Mouse (Mus musculus) lung, postnatal 36 days (tissue): Measurements from ENCODE around the gene Myo15.
"Not testable (repeated sequence)": the region's sequence is repeated elsewhere in the genome, so short reads cannot be mapped to it uniquely, and the experiment has no call there.

ENCODE experiments used
- DNase-seq: peaks from one replicate; pipeline ENCODE4 v3.0.0; 2022; ENCODE audit warnings: mixed read lengths

Gene Myo15

DNA sequence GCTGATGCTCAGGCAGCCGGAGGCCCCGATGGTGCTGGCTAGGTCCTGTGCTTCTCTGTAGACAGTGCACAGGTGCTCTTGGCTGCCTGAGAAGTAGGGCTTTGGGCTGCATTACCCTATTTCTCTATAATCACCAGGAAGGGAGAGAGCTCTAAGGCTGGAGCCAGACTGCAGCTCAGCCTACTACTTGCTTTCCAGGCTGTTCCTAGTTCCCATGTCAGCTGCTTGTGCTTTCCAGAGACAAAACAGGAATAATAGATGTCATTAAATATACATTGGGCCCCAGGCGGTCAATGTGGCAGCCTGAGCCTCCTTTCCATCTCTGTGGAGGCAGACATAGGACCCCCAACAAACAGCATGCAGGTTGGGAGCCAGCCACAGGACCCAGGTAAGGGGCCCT is at the start of gene Myo15:
Myo15 (plus strand) TSS at position 301 of the 400 bp plus-strand sequence.
- DNase-seq = no peak

DNA sequence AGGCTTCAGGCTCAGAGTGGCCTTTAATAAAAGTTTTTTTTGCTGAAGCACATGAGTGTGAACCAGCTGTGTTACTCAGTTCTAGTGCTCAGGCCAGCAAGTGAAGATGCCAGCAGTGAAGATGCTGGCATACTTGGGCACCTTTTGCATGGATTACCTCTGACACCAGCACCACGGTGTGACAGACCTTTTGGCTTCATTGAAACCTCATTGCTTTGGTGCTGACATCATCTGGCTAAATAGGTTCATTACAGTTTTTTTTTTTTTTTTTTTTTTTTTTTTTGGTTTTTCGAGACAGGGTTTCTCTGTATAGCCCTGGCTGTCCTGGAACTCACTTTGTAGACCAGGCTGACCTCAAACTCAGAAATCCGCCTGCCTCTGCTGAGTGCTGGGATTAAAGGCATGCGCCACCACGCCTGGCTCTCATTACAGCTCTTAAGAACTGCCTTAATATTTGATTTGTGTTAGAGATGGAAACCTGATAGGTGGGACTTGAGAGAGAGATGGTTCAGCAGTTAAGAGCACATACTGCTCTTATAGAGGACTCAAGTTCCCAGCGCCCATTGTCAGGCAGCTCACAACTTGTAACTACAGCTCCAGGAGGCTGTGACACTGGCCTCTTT is 47.0 kb upstream of the Myo15 start:
- peak; percentile 15 for DNase-seq

DNA sequence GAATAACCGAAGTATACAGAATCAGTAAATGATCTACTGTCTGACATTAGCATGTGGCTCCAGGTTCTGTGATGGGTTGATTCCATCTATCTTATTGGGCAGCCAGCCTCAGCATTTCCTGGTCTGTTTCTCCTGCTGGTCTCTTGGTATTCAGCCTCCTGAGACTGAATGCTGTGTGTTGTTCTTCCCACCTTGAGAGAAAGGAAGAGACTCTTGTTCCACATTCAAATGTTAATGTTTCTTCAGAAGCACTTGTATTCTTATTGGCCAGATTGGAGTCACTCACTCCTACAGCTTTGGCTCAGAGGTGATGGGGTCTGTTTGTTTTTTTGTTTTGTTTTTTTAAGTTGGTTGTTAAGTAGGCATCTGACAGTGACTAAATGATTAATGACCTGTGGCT is 46.1 kb upstream of the Myo15 start:
- DNase-seq = no peak

DNA sequence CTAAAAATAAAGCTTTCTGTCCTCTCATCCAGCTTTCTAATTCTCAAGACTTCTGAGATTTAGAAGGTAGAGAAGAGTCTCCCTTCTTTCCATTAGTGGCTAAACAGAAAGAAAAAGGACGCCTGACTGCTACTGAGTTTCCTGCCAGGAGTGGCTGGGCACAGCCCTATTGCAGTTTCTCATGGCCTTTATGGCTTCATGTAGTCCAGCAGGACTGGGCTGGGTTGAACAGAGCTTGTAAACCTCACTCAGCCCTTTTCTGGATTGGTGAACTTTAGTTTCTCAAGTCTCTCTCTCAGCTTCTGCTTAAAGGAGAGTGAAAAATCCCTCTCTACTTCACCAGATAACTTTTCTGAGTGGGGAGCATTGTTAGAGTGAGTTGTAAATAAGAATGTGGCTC is 42.7 kb upstream of the Myo15 start:
- DNase-seq = no peak

DNA sequence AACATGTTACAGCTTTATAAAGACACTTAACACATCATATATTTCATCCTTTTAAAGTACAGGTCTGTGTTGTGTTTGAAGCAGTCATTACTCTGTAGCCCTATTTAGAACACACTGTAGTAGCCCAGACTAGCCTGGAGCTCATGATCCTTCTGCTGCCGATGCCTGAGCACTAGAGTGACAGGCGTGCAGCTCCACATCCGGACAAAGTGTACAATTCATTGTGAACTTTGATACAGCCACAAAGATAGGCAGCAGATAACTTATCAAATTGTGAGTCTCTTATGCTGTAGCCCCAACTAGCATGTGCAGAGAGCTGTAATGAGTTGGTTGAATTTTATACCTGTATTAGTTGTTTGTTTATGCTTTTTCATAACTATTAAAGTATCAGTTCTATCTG is 41.5 kb upstream of the Myo15 start:
- no peak for DNase-seq

DNA sequence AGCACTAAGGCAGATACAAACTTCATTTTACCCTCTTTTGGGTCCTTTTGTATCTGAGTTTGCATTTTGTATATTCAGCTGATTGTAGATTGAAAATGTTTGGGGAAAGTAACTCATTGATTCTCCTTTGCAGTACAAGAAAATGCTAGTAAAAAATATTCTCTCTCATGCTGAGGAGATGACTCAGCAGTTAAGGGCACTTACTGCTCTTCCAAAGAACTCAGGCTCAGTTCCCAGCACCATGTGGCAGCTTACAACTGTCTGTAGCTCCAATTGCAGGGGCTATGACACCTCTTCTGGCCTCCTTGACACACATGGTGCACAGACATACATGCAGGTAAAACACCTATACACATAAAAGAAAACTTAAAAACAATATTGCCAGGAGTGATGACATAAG is 35.6 kb upstream of the Myo15 start:
- DNase-seq = no peak

DNA sequence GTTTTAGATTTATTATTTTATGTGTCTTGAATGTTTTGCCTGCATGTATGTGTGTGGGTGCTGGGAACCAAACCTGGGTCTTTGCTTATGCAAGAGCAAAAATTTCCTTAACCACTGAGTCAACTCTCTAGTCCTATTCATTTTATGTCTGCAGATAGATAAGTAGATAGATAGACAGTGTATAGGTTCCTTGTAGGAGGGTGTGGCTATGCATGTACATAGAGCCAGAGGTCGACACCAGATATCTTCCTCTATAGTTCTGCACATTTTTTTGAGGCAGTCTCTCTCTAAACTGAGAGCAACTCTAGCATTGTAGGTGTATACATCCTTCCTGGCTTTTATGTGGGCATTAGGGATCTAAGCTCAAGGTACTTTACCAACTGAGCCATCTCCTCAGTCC is 34.0 kb upstream of the Myo15 start:
- DNase-seq = no peak

DNA sequence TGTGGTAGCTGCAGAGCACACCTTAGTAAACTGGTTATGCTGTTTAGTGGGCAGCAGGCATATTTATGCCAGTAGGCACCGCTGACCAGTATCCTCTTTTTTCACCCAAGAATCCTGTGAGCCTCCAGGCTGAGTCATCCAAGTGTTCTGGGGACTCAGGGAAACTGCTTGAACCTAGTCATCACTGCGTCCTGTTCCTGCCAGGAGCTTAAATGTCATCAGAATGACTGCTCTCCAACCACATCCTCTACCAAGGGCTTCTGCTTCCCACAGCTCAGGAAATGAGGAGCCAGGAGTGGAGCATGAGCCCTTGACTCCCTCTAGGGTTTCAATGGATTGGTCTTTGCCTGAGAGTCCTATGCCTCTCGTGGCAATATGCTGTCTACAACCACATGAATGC is 32.5 kb upstream of the Myo15 start:
- no peak for DNase-seq

DNA sequence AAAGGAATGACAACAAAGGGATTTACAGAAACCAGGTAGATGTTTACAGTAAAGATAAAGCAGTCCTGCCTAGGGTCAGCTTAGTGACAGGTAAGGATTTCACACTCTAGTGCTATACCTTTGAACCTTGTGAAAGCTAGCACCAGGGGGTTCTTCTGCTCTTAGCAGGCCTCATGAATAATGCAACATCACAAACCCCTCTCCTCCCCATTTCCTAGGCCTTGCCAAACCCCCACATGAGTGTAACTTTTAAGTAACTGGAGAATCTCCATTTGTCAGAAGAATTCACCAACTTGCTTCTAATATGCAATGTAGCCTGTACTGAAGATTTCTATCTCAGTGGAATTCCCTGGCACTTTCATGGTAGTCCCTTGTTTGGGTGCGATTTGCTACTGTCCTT is 29.5 kb upstream of the Myo15 start:
- DNase-seq = not testable (repeated sequence)

DNA sequence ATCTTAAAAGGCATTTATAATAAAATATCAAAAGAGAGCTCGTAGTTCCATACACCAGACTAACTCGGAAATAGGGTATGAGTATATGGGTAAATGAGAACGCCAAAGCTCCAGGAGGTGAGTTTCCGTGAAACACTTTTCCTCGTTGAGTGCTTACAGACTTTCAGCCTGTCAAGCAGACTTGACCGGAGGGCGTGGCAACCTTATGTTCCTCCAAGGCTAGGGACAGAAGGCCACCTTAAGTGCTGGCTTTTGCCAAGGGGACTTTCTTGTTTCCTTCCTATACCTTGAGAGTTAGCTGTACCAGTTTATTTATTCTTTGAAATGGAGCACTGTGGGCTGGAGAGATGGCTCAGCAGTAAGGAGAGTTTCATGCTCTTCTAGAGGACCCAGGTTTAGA is 29.0 kb upstream of the Myo15 start:
- peak; percentile 56 for DNase-seq

DNA sequence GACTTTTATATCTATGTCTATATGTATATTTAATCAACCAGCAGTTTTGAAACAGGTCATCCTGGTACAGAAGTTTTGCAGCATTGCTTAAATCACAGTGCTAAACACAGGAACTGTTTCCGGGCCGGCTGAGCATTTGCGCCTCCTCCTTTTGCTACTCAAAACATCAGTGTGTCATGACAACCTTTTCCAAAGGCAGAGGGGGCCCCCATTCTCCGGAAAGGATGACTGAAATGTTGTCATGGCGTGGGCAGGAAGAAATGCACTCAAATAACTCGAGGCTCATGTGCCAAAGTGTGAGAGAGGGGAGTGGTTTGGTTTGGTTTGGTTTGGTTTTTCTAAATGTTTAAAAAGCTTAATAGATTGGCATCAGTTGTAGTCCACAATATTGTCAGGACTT is 26.2 kb upstream of the Myo15 start:
- DNase-seq = no peak

DNA sequence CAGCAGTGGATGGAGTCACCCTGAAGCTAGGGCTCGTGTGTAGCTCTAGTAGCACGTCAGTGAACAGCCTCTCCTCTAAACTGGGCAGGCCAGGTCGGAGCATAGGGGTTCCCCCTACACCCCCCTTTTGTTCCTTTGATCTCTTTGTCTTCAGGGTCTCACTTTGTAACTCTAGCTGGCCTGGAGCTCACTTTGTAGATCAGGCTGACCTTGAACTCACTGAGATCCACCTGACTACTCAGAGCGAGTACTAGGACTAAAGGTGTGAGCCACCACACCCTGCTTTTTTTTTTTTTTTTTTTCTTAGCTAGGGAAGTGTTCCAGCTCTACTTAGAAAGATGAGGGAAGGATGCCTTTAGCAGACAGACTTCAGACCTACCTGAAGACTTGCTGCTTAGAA is 25.1 kb upstream of the Myo15 start:
- no peak for DNase-seq

DNA sequence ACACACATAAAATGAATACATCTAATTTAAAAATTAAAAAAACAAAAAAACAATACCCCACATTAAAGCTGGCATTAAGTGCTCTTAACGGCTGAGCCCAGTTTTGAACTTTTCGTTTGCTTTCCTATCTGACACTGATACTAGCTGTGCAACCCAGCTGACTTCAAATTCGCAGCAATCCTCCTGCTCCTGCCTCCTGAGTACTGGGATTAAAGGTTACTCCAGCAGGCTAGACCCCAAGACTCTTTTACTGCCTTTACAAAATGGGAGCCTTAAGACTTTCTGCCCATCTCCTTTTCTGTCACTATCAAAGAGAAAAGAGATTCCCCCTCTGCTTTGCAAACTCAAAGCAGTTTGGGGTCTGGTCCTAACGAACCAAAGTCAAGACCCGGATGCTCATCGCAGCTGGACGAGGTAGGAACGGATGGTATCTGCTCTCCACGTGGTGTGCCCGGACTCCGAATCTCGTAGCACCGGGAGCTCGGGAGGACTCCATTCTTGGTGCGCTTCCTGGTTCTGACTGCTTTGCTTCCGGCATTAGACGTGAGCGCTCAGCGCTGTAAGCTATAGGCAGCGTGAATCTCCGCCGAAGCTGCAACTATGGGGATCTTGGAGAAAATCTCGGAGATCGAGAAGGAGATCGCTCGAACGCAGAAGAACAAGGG is 14.9 kb upstream of the Myo15 start, which contains the start of gene Drg2:
Drg2 (plus strand) TSS at position 512 of the 665 bp plus-strand sequence.
- DNase-seq = peak; percentile 89

DNA sequence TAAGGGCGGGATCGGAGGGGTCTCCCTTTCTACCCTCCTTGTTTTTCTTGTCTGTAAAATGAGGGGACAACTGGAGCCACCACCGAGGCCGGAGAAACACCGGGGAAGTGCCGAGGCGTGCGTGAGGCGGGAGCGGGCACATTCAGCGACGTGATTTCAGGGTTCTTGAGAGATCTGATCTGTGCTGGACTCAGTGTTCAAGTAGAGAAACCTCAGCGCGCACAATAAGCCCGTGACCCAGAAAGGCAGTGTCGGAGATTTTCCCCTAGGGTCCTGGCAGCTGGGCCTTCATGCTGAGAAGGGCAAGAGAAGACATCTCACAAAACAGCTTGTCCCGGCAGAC is 14.4 kb upstream of the Myo15 start:
- DNase-seq = no peak

DNA sequence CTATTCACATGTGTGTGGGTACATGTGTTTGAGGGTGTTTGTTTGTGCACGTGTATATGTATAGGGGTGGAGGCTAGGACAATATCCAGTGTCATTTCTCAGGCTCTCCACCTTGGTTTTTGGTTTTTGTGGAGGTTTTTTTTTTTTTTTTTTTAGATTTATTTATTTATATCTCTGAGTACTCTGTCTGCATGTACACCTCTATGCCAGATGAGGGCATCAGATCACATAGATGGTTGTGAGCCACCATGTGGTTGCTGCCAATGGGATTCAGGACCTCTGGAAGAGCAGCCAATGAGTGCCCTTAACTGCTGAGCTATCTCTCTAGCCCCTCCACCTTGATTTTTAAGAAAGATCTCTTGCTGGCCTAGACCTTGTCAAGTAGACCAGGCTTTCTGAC is 11.2 kb upstream of the Myo15 start:
- no peak for DNase-seq

DNA sequence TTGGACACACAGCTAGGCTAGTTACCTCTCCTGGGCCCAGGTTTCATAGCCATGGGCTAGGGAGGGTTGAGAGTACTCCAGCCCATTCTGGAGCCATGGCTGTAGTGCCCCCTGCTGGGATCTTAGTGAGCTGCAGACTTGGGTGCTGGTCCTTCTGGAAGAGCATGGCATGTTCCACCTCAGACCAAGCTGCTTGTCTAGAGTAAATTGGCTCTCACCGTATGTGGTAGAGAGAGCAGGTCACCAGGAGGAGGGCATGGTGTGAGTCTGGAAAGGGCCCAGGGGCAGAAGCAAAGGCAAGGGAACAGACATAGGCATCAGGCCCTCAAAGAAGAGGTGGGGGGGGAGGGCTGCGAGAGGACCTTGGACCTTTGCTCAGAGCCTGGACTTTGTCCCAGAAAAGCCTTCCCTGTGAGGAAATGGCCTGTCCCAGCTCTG is 3.2 kb upstream of the Myo15 start:
- DNase-seq = peak; percentile 45

DNA sequence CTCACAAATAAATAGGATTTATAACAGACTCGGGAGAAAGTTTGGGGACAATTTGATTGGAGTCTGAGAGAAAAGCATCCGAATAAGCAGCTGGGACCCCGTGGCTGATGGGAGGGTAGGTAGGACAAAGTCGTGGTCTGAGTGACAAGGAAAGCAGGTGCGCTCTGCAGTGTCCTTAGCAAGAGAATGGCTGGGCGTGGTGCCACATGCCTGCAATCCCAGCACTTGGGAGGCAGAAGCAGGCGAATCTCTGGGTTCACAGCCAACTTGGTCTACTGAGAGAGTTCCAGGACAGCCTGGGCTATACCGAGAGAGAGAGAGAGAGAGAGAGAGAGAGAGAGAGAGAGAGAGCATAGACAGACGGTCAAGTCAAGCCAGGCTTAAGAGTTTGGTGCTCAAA is 1.6 kb downstream of the Myo15 start:
- no peak for DNase-seq

DNA sequence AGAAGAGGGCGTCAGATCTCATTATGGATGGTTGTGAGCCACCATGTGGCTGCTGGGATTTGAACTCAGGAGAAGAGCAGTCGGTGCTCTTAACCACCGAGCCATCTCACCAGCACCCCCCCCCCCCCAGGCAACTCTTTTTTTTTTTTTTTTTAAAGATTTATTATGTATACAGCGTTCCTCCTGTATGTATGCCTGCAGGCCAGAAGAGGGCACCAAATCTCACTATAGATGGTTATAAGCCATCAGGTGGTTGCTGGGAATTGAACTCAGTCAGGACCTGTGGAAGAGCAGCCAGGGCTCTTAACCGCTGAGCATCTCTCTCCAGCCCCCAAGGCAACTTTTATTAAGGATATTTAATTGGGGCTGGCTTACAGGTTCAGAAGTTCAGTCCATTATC is 5.4 kb downstream of the Myo15 start:
- DNase-seq = no peak

DNA sequence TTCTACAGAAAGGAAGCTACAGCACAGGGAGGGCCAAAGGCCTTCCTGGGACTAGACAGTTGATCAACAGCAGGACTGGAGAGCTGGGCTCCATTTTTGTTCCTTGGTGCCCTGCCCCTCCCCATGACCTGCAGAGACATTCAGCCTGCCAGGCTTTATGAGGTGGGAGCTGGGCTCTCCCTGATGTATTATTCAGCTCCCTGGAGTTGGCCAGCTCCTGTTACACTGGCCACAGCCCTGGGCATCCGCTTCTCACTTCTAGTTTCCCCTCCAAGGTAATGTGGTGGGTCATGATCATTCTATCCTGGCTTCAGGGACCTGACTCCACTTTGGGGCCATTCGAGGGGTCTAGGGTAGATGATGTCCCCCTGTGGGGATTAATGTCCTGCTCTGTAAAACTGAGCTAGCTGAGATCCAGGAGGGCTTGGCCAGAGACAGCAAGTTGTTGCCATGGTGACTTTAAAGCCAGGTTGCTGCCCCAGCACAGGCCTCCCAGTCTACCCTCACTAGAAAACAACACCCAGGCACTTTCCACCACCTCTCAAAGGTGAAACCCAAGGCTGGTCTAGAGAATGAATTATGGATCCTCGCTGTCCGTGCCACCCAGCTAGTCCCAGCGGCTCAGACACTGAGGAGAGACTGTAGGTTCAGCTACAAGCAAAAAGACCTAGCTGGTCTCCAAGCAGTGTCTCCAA is 6.7 kb downstream of the Myo15 start:
- DNase-seq = no peak

DNA sequence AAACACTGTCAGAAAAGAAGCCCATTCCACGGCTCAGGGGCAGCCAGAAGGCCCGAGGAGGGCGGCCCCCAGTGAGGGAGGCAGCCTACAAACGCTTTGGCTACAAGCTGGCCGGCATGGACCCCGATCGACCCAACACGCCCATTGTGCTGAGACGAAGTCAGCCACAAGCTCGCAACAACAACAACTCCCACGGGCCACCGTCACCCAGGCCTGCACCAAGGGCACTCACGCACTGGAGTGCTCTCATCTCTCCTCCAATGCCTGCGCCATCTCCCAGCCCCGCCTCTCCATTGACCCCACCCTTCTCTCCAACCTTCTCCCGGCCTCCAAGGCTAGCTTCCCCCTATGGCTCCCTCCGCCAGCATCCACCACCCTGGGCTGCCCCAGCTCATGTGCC is 9.0 kb downstream of the Myo15 start:
- DNase-seq = peak; percentile 80

DNA sequence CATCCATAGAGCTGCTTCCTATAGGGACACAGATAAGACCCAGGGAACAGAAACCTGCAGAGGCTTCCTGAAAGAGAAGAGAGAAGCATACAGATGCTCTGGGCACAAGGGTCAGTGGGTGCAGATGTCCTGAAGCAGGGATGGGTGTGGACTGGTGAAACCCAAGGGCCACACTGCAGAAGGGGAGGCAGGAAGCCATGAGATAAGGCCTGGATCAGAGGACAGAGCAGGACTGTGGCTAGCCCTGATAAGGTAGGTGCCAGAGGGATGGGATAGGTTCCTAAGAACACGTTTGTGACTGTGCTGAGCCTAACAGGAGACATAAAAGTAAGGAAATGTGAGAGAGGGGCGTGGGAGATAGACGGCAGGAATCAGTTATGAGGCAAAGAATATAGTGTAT is 17.1 kb downstream of the Myo15 start:
- DNase-seq = no peak

DNA sequence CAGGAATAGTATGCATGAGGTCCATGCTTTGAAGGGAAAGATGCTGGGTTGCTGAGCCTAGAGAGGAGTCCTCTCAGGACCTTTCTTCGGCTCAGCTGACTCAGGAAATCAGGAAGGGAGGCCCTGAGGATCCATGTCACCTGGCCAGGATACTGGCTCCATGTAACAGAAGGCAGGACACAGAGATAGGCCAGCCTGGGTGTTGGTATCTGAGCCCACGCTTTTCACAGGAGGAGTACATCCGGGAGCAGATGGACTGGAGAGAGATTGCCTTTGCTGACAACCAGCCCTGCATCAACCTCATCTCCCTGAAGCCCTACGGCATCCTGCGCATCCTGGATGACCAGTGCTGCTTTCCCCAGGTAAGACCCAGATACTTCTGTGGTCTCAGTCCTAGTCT is 23.6 kb downstream of the Myo15 start:
- DNase-seq = no peak

DNA sequence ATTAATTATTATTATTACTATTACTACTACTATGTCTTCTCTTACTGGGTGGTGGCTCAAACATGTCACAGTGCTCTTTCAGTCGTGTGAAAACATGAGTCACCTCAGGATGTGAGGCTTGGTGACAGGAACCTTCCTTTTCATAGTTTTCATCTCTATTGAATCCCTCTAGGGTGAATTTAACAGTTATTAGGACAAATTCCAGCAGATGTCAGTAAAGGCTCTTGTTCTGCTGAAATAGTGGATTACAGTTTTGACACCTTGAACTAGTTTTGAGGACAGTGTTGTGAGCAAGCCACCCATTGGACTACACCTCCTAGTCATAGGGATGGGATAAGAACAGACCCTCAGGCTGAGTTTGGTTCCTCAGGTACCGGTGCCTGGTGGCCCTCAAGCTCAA is 26.6 kb downstream of the Myo15 start:
- no peak for DNase-seq

DNA sequence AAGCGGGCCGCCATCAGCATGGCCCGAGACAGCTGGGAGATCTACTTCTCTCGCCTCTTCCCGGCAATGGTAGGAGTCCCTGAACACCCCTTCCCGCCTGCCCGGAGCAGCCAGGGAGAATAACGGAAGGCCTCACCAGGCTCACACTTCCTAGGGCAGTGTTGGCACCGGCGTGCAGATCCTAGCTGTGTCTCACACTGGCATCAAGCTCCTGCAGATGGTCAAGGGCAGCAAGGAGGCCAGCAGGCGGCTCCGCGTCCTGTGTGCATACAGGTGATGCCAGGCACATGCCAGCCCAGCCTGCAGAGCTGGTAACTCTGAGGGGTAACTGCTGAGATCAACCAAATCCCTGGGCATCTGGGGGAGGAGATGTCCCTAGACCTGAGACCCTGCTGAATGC is 38.1 kb downstream of the Myo15 start:
- DNase-seq = no peak

DNA sequence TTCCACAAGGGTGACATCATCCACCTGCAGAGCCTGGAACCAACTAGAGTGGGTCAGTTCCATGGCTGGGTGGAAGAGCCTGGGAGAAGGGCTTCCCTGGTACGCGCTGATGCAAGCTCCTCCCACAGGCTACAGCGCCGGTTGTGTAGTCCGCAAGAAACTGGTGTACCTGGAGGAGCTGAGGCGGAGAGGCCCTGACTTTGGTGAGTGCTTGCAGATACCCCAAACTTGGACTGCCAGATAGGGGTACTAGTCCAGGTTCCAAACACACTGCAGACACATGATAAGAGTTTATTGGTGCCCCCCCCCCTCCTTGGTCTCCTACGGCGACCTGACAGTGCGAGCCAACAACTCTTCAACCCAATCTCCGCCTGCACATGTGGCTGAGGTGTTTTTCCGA is 39.8 kb downstream of the Myo15 start:
- peak; percentile 3 for DNase-seq
